ENCODE assay signal across 16 mouse cellular contexts in the genomic region with DNA sequence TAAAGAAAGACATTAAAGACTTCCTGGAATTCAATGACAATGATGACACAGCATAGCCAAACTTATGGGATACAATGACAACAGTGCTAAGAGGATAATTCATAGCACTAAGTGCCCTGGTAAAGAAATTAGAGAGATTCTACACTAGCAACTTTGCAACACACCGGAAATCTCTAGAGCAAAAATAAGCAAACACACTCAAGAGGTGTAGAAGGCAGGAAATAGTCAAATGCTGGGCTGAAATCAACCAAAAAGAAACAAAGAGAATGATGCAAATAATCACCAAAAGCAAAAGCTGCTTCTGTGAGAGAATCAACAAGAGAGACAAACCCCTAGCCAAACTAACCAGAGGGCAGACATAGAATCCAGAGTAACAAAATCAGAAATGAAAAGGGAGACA.
"Had no signal": no experiment of that assay in that cellular context is flagged by ENCODE, and none has a peak within 500 bp of the region (broad histone marks: within the 10 kb centered on the region; RNA-seq: fewer than 3 reads in every experiment).

No protein-coding gene starts in this region.

- H3K4me3 ChIP-seq: midbrain, embryonic 13.5 days; midbrain, embryonic 15.5 days; neural tube, embryonic 13.5 days; neural tube, embryonic 15.5 days; stomach, embryonic 15.5 days had no signal

- H3K27ac ChIP-seq: liver, embryonic 14.5 days; midbrain, embryonic 13.5 days; midbrain, embryonic 15.5 days; neural tube, embryonic 13.5 days; neural tube, embryonic 15.5 days; stomach, embryonic 15.5 days; stomach, postnatal 0 days had no signal

- H3K9ac ChIP-seq: liver, embryonic 14.5 days; lung, embryonic 14.5 days; midbrain, embryonic 13.5 days; midbrain, embryonic 15.5 days; neural tube, embryonic 13.5 days; neural tube, embryonic 15.5 days; stomach, embryonic 15.5 days had no signal

- H3K36me3 ChIP-seq: midbrain, embryonic 15.5 days; stomach, embryonic 15.5 days had no signal

- ATAC-seq: midbrain, embryonic 13.5 days; midbrain, embryonic 15.5 days had no signal

- DNase-seq: lung, adult 18-20 months; lung, embryonic 14.5 days; lung, postnatal 10 days; lung, postnatal 4 days; right cerebral cortex, postnatal 14 days; thymus, adult 2 months; thymus, postnatal 14 days; thymus, postnatal 36 days had no signal

- H3K4me1 ChIP-seq: midbrain, embryonic 13.5 days; midbrain, embryonic 15.5 days; neural tube, embryonic 13.5 days; neural tube, embryonic 15.5 days; stomach, embryonic 15.5 days had no signal

- H3K9me3 ChIP-seq: midbrain, embryonic 13.5 days; midbrain, embryonic 15.5 days; neural tube, embryonic 13.5 days; neural tube, embryonic 15.5 days; stomach, embryonic 15.5 days had no signal

- H3K27me3 ChIP-seq: midbrain, embryonic 13.5 days; midbrain, embryonic 15.5 days; neural tube, embryonic 13.5 days; neural tube, embryonic 15.5 days; stomach, embryonic 15.5 days had no signal

- H3K4me2 ChIP-seq: lung, embryonic 14.5 days; midbrain, embryonic 11.5 days; midbrain, embryonic 13.5 days; midbrain, embryonic 15.5 days; neural tube, embryonic 13.5 days; neural tube, embryonic 15.5 days; stomach, embryonic 15.5 days had no signal
